Mouse (Mus musculus): ENCODE results near the gene Lin7a. TPM values are rescaled to one million over a fixed set of nuclear protein-coding genes. Genes with fewer than 3 reads are reported as not detected.

Gene Lin7a
- polyA plus RNA-seq, 1 experiment from 2014 or later = 1.0 TPM

GRCm38 (mm10) chr10:107351696-107352485, 80.4 kb downstream of the Lin7a start:
- Histone ChIP-seq H3K9ac (no peak overlapping the region), H3K4me2 (no peak overlapping the region), H3K27ac (no peak overlapping the region), H3K36me3 (no peaks in the 10 kb centered on the region), H3K4me3 (replicated peaks) (no peak overlapping the region), H3K9me3 (replicated peaks) (no peaks in the 10 kb centered on the region), H3K27me3 (no peaks in the 10 kb centered on the region), H3K4me1 (replicated peaks) (no peaks in the 10 kb centered on the region)
- ATAC-seq (ENCODE audit: low read depth) (no peak), DNase-seq (no peak)
- WGBS (ENCODE audit: insufficient replicate concordance) = 55% methylated on average over 6 of the region's 6 CpGs

GRCm38 (mm10) chr10:107353483-107353882, 82.0 kb downstream of the Lin7a start:
- Histone ChIP-seq H3K4me3 (replicated peaks) (no peak overlapping the region), H3K9me3 (replicated peaks) (no peaks in the 10 kb centered on the region), H3K27me3 (no peaks in the 10 kb centered on the region), H3K4me1 (replicated peaks) (no peaks in the 10 kb centered on the region), H3K9ac (no peak overlapping the region), H3K4me2 (no peak overlapping the region), H3K27ac (no peak overlapping the region), H3K36me3 (no peaks in the 10 kb centered on the region)
- DNase-seq (no peak), ATAC-seq (ENCODE audit: low read depth) (no peak)
- WGBS (ENCODE audit: insufficient replicate concordance) = 69% methylated on average over 3 of the region's 3 CpGs

- H3K9me3 ChIP-seq (replicated peaks) = 0 out of 2 replicates have a peak, but pooled peaks cover 2% of the 10 kb centered on the region
- H3K27ac ChIP-seq = no peak overlapping the region
- no peaks in the 10 kb centered on the region for H3K36me3 ChIP-seq
- H3K4me2 ChIP-seq = no peak overlapping the region
- H3K4me3 ChIP-seq (replicated peaks) = no peak overlapping the region
- H3K9ac ChIP-seq = no peak overlapping the region
- ATAC-seq (ENCODE audit: low read depth) = no peak
- WGBS (ENCODE audit: insufficient replicate concordance) = 67% methylated on average over 6 of the region's 6 CpGs
- DNase-seq = no peak
- H3K4me1 ChIP-seq (replicated peaks) = no peaks in the 10 kb centered on the region
- no peaks in the 10 kb centered on the region for H3K27me3 ChIP-seq
Observed at GRCm38 (mm10) chr10:107358443-107359040, 87.1 kb downstream of the Lin7a start.

GRCm38 (mm10) chr10:107359296-107359695, 87.8 kb downstream of the Lin7a start:
- ATAC-seq (ENCODE audit: low read depth) (no peak), DNase-seq (no peak)
- H3K9me3 ChIP-seq (replicated peaks) = 0 out of 2 replicates have a peak, but pooled peaks cover 4% of the 10 kb centered on the region

GRCm38 (mm10) chr10:107361546-107361945, 90.1 kb downstream of the Lin7a start:
- ATAC-seq (ENCODE audit: low read depth) (no peak), DNase-seq (no peak)
- H3K9ac ChIP-seq = no peak overlapping the region
- H3K4me1 ChIP-seq (replicated peaks) = no peaks in the 10 kb centered on the region
- H3K36me3 ChIP-seq = no peaks in the 10 kb centered on the region
- H3K9me3 ChIP-seq (replicated peaks) = 0 out of 2 replicates have a peak, but pooled peaks cover 6% of the 10 kb centered on the region
- no peak overlapping the region for H3K4me2 ChIP-seq
- H3K27me3 ChIP-seq = no peaks in the 10 kb centered on the region
- WGBS (ENCODE audit: insufficient replicate concordance) = 58% methylated on average over 4 of the region's 4 CpGs
- no peak overlapping the region for H3K27ac ChIP-seq
- H3K4me3 ChIP-seq (replicated peaks) = no peak overlapping the region

More at GRCm38 (mm10) chr10:107359296-107359695, 87.8 kb downstream of the Lin7a start:
- Histone ChIP-seq H3K4me2 (no peak overlapping the region), H3K27me3 (no peaks in the 10 kb centered on the region), H3K36me3 (no peaks in the 10 kb centered on the region), H3K27ac (no peak overlapping the region), H3K4me1 (replicated peaks) (no peaks in the 10 kb centered on the region), H3K4me3 (replicated peaks) (no peak overlapping the region), H3K9ac (no peak overlapping the region)

GRCm38 (mm10) chr10:107362026-107362425, 90.5 kb downstream of the Lin7a start:
- Histone ChIP-seq H3K36me3 (no peaks in the 10 kb centered on the region), H3K9ac (no peak overlapping the region), H3K27me3 (no peaks in the 10 kb centered on the region), H3K4me3 (replicated peaks) (no peak overlapping the region), H3K4me1 (replicated peaks) (no peaks in the 10 kb centered on the region), H3K9me3 (replicated peaks) (0 out of 2 replicates have a peak, but pooled peaks cover 6% of the 10 kb centered on the region), H3K4me2 (no peak overlapping the region), H3K27ac (no peak overlapping the region)
- WGBS (ENCODE audit: insufficient replicate concordance) = 55% methylated on average over 2 of the region's 2 CpGs
- ATAC-seq (ENCODE audit: low read depth) (no peak), DNase-seq (no peak)

GRCm38 (mm10) chr10:107363049-107363816, 91.7 kb downstream of the Lin7a start:
- no peaks in the 10 kb centered on the region for H3K27me3 ChIP-seq
- no peak overlapping the region for H3K4me2 ChIP-seq
- ATAC-seq (ENCODE audit: low read depth) (no peak), DNase-seq (no peak)
- no peak overlapping the region for H3K9ac ChIP-seq
- 76% methylated on average over 16 of the region's 16 CpGs for WGBS (ENCODE audit: insufficient replicate concordance)
- no peak overlapping the region for H3K27ac ChIP-seq
- no peaks in the 10 kb centered on the region for H3K4me1 ChIP-seq (replicated peaks)
- H3K9me3 ChIP-seq (replicated peaks) = 0 out of 2 replicates have a peak, but pooled peaks cover 6% of the 10 kb centered on the region
- no peaks in the 10 kb centered on the region for H3K36me3 ChIP-seq
- no peak overlapping the region for H3K4me3 ChIP-seq (replicated peaks)

- no peaks in the 10 kb centered on the region for H3K36me3 ChIP-seq
- no peak overlapping the region for H3K4me2 ChIP-seq
- H3K27me3 ChIP-seq = no peaks in the 10 kb centered on the region
- H3K9ac ChIP-seq = no peak overlapping the region
- H3K27ac ChIP-seq = no peak overlapping the region
- no peak for DNase-seq
- no peak for ATAC-seq (ENCODE audit: low read depth)
- no peaks in the 10 kb centered on the region for H3K4me1 ChIP-seq (replicated peaks)
- H3K9me3 ChIP-seq (replicated peaks) = no peaks in the 10 kb centered on the region
- WGBS (ENCODE audit: insufficient replicate concordance) = 63% methylated on average over 2 of the region's 2 CpGs
- H3K4me3 ChIP-seq (replicated peaks) = no peak overlapping the region
Observed at GRCm38 (mm10) chr10:107377218-107377617, 105.7 kb downstream of the Lin7a start.

GRCm38 (mm10) chr10:107381143-107381746, 109.8 kb downstream of the Lin7a start:
- H3K4me1 ChIP-seq (replicated peaks) = no peaks in the 10 kb centered on the region
- H3K36me3 ChIP-seq = no peaks in the 10 kb centered on the region
- no peaks in the 10 kb centered on the region for H3K27me3 ChIP-seq
- WGBS (ENCODE audit: insufficient replicate concordance) = 64% methylated on average over 4 of the region's 4 CpGs
- H3K9ac ChIP-seq = no peak overlapping the region
- no peak overlapping the region for H3K4me2 ChIP-seq
- H3K27ac ChIP-seq = no peak overlapping the region
- no peaks in the 10 kb centered on the region for H3K9me3 ChIP-seq (replicated peaks)
- ATAC-seq (ENCODE audit: low read depth) (no peak), DNase-seq (no peak)
- H3K4me3 ChIP-seq (replicated peaks) = no peak overlapping the region

- no peak overlapping the region for H3K4me2 ChIP-seq
- DNase-seq (no peak), ATAC-seq (ENCODE audit: low read depth) (no peak; the same call in 1 of the 2 replicates)
- H3K4me1 ChIP-seq (replicated peaks) = no peaks in the 10 kb centered on the region
- H3K9me3 ChIP-seq (replicated peaks) = no peaks in the 10 kb centered on the region
- no peaks in the 10 kb centered on the region for H3K36me3 ChIP-seq
- no peak overlapping the region for H3K4me3 ChIP-seq (replicated peaks)
- H3K27ac ChIP-seq = no peak overlapping the region
- H3K9ac ChIP-seq = no peak overlapping the region
- no peaks in the 10 kb centered on the region for H3K27me3 ChIP-seq
Observed at GRCm38 (mm10) chr10:107383825-107384224, 112.3 kb downstream of the Lin7a start.

- Histone ChIP-seq H3K36me3 (no peaks in the 10 kb centered on the region), H3K9ac (no peak overlapping the region), H3K9me3 (replicated peaks) (no peaks in the 10 kb centered on the region), H3K4me2 (no peak overlapping the region), H3K4me3 (replicated peaks) (no peak overlapping the region), H3K27ac (no peak overlapping the region), H3K27me3 (no peaks in the 10 kb centered on the region), H3K4me1 (replicated peaks) (no peaks in the 10 kb centered on the region)
- ATAC-seq (ENCODE audit: low read depth) (no peak), DNase-seq (no peak)
- WGBS (ENCODE audit: insufficient replicate concordance) = 41% methylated on average over 4 of the region's 4 CpGs
Observed at GRCm38 (mm10) chr10:107389505-107389904, 118.0 kb downstream of the Lin7a start.
